Mouse (Mus musculus) adrenal gland, postnatal 4 days (tissue): ENCODE results near the gene Sat2. TPM values are rescaled to one million over a fixed set of nuclear protein-coding genes. Genes with fewer than 3 reads are reported as not detected.

Experiments used
- DNase-seq, 2 experiments: peaks; one replicate each; pipeline ENCODE4 v3.0.0; 2021 to 2022; ENCODE audit warnings: low spot score in 2 of 2, mixed read lengths in 2 of 2
- total RNA-seq, 2 experiments: library from RNA; stranded (reverse); gene quantifications; 2 replicates each; pipeline ENCODE4 v1.2.3; 2021

Gene Sat2
- total RNA-seq, 2 experiments from 2014 or later: 18.3 to 20.9 TPM

DNA sequence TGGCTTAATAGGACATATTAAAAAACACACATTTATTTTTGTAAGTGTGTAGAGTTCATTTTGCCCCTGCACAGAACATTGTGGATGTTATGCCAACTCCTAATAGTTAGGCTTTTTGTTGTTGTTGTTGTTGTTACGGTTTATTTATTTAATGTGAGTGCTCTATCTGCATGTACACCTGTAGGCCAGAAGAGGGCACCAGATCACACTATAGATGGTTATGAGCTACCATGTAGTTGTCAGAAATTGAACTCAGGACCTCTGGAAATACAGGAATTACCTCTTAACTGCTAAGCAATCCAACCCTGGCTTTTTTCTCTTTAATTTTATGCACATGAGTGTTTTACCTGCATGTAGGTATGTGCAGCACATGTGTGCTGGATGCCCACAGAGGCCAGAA is 8.0 kb downstream of the Sat2 start:
- DNase-seq: no peak

DNA sequence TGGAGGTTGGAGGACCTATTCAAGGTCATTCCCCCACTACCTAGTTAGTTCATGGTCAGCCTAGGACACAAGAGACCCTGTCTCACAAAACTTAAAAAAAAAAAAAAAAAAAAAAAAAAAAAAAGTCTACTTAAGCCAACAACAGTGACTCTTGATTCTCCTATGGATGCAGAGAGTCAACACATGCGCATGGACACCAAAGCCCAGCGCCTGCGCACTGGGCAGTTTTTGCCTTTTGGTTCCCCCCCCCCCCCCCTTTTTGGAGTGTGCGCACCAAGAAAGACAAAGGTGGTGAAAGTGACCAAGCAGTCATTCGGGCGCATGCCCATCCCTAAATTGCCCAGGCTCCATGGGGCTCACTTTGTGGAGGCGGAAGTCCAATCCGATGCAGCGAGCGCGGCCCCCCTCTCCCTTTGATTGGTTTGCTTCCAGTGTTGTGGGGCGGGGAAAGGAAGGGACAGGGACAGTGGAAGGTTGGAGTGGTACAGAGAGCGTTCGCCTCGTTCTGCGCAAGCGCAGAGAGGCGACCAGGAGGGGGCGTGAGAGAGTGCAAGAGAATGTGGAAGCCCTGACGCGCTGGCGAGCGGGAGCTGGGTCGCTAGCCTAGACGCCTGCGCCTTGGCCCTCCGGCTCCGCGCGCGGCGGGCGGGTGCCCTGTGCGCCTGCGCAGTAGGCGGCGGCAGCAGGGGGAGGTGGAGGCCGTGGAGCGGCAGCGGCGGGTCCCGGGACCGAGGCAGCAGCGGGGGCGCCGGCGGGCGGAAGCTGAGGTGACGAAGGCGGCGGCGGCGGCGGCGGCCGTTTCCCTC is 10.7 kb downstream of the Sat2 start, which contains the start of gene Fxr2:
TSS of gene Fxr2 (plus strand) at position 707 of the 806 bp plus-strand sequence.
- peak; percentile 99 to 100 for DNase-seq

DNA sequence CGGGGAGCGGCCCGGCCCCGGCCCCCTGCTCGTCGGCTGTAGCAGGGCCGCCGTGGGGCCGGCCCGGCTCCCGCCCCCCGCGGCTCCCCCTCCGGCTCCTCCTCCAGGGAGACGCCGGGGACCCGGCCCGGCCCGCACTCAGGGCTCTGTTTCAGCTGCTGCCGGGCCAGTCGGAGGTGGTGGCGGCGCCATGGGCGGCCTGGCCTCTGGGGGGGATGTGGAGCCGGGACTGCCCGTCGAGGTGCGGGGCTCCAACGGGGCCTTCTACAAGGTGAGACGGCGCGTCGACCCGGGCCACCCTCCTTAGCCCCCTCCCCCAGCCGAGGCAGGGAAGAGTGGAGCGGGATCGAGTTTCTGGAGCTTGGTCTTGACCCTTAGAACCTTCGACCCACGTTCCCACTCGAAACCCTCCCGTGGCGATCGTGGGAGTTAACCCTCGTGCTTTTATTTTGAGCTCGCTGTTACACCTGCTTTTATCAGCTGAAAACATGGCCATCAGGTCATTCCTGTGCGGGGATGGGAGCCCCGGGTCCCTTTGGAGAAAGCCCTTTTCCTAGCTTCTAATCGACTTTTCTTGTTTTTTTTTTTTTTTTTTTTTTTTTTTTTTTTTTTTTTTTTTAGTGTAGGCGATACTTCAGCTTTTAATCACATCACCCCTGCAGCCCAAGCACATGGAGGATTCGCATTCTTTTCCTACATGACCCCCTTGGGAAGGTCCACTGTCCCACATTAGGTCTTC is 11.5 kb downstream of the Sat2 start:
- peak in 1 of 2 experiments; percentile 52 for DNase-seq

GRCm38 (mm10) chr11:69635471-69635870 is 13.6 kb downstream of the Sat2 start:
- DNase-seq: no peak

DNA sequence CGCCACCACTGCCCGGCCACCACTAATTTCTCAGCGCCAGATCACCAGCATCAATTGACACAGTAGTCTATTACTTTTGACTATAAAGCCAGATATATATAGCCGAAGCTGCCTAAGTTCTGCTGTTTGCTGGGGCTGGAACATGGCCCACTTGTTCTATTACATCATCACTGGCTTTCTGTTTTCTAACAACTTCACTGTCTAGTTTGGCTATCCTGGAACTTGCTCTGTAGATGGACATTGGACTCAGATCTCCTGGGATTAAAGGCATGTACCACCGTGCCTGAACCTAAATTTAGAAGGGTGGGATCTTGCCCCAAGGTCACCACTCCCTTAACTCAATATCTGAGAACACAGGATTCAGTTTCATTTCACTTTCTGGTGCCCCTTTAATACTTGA is 24.0 kb downstream of the Sat2 start:
- no peak for DNase-seq

DNA sequence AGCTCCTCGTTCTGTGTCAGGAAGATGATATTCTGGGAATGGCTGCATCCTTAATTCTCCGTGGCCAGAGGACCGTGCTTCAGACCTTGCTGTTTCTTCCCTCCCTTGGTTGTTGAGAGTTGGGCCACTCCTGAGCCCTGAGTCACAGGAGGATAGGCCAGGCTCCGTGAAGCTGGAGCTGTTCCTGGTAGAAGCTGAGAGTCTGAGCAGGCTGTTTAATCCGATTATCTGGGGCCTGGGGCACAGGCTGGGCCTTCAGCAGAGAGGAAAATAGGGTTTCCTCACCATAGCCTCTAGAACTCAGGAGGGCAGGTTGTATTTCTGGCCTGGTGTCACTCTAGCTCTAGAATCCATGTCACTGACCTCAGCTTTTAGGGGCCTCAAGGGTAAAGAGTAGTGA is 31.6 kb downstream of the Sat2 start:
- no peak for DNase-seq

- no peak for DNase-seq
Measured at GRCm38 (mm10) chr11:69654760-69655159, 32.9 kb downstream of the Sat2 start.

GRCm38 (mm10) chr11:69655264-69656064 is 33.6 kb downstream of the Sat2 start, which contains the start of gene Sox15:
TSS of gene Sox15 (plus strand) at chr11:69655314.
- no peak for DNase-seq

GRCm38 (mm10) chr11:69656065-69656455 is 34.2 kb downstream of the Sat2 start:
- DNase-seq: no peak

- DNase-seq: no peak
Measured at GRCm38 (mm10) chr11:69656617-69657461, 35.0 kb downstream of the Sat2 start.

GRCm38 (mm10) chr11:69657462-69657881 is 35.6 kb downstream of the Sat2 start:
- no peak for DNase-seq

DNA sequence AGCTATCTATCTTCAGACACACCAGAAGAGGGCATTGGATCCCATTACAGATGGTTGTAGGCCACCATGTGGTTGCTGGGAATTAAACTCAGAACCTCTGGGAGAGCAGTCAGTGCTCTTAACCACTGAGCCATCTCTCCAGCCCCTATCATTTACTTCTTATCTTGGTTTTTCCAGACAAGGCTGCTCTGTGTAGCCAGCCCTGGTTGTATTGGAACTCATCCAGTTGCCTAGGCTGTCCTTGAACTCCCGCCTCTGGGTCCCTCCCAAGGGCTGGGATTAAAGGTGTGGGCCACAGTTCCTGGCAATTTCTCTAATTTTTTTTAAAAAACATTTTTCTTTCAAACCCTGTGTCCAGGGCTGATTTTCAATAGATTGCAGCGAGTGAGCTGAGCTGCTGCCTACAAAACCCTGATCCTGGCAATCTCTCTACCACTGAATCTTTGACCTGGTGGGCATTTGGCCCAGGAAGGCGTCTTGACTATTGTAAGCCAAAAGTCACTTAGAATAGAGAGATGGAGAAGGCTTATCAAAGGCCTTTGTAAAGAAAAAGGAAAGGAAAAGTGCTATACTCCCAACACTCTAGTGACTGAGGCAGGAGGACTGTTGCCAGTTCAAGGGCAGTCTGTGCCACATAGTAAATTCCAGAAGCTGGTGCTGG is 39.5 kb downstream of the Sat2 start:
- no peak for DNase-seq

DNA sequence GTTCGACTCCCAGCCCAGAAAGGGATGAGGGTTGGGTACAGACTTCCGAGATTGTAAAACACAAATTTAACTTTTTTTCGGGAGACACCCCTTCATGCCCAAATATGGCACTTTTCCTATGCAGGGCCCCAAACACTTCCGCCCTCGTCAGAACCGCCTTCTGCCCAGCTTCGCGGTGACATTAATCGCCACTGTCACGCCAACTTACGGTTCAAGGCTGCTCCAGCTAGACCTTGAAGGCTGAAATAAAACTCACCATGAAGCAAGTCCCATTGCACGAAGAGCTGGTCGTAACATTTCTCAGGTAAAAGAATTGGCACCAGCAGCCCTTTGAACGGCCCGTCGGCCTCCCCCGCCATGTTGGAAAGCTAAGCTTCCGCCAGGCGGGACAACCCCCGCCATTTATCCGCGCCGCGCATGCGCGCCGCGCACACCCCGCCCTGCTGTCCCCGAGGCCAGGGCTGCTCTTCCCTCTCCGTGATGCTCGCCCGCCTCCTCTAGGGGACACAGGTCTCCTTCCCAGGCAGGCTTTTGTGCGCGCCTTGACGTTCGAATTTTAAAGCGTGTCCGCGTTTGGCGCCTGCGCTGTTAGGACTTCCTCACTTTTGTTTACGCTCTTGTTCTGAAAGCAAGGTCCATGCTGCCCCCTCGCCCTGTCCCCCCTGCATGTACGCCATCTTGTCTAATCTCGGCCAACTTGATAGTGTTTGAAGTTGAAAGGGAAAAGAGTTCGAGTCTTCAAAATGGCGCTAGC is 40.6 kb downstream of the Sat2 start, which contains the start of gene Mpdu1:
TSS of gene Mpdu1 (minus strand) at position 430 of the 754 bp plus-strand sequence.
- peak; percentile 77 to 92 for DNase-seq

DNA sequence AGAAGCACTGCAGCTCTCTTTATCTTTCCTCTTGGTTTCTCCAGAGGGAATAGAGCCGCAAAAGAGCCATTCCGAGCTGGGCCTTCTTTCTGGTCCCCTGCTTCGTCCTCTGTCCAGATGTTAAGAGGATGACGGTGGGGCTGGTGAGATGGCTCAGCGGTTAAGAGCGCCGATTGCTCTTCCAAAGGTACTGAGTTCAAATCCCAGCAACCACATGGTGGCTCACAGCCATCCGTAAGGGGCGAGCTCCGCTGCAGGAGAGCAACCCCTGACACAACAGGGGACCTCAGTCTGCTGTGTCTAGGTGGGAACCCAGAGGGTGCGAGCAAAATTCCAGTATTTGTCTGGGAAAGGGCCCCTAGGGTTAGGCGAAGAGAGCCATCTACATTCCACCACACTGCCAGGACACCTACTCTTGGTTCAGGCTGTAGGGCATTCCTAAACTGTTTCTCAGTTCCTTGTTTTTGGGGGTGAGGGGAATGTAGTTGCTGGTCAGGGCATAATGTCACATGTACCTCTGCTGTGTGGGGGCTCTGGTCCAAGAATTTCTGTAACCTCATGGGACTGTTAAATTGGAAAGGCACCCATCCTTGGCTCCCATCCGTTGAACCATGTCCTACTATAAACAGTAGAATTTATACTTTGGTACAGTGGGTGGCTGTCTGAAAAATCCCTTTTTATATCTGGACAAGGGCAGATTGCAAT is 41.3 kb downstream of the Sat2 start:
- no peak for DNase-seq

GRCm38 (mm10) chr11:69663795-69664194 is 42.0 kb downstream of the Sat2 start:
- DNase-seq: no peak

- DNase-seq: no peak
Measured at GRCm38 (mm10) chr11:69664841-69665240, 43.0 kb downstream of the Sat2 start.

DNA sequence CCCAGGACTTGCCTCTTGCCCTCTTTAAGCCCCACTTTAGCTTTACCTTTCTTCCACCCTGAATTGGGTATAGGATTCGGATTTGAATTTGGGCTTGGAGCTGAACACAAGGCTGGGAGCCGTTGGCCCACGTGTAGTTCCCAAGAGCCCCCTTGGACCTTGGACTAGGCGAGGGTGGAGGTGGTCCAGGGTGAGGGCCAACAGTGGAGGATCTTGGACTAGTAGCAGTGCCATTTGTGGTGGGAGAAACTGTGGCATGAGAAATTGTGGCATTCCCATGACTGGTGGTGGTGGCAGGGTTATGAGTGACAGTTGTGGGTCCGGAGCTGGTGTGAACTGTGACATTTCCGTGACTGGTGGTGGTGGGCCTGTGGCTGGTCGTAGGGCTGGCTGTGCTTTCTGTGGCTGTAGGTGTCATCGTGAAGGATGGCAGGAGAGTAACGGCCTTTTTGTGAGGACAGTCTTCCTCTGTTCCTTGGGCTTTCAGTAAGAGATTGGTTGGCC is 43.7 kb downstream of the Sat2 start:
- no peak for DNase-seq

DNA sequence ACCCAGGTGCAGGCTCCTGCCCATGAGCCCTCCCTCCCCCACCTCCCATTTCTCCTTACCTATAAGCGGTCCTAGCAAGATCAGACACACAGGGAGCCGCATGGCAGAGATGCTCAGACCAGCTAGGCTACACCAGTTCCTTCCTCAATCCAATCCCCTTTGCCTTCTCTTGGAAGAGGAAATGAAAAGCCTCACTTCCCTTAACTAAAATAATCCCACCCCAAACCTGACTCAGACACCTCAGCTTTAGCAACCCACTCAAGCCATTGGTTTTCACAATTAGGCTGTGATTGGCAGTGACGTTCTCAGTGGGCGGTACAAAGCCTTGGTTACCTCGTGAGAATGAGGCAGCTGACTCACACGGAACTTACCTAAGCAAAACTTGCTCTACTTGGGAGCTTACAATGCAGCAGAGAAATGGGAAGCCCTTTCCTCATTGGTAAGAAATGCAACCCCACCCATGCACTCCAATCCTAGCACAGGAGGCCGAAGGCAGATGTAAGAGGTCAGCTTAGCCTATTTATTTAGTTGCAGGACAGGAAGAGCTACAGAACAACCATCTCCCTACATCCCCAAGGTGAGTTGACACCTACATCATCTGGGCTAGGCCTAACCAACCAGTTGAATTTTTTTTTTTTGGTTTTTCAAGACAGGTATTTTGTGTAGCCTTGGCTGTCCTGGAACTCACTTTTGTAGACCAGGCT is 44.3 kb downstream of the Sat2 start, which contains the start of gene Cd68:
TSS of gene Cd68 (minus strand) at position 193 of the 704 bp plus-strand sequence.
- no peak for DNase-seq
